In the genomic region with DNA sequence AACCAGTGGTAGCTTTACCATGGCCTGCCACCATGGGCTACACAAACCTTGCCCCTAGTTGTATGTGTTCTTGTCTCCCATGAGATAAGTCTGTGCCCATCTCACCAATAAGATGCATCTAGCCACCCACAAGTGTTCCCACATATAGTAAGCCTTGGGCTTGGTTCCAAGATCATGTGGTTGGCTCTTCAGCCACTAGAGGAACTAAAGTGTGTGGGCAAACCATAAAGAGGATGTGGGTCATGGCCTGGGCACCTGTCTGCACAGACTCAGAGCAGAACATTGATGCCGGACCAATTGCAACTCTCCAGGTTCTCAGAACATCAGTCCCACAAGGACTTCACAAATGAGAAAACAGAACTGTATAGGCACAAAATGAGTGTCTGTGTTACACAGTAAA, we compare ENCODE assay signal across 14 mouse cellular contexts.
DNase-seq lines count a peak whose midpoint lies in the region; TF ChIP-seq lines count a peak whose summit lies in the region.
"Had no signal": no experiment of that assay in that cellular context is flagged by ENCODE, and none has a peak within 500 bp of the region (broad histone marks: within the 10 kb centered on the region; RNA-seq: fewer than 3 reads in every experiment).

No protein-coding gene starts in this region.

- peak; percentile 5 to 11 for DNase-seq in frontal cortex, adult 2 months (ENCODE audit: extremely low spot score in 1 of 2, low spot score in 1 of 2)
- no peak for DNase-seq in frontal cortex, postnatal 10 days (ENCODE audit: low spot score in 2 of 2)
- DNase-seq in spleen, adult 2 months (ENCODE audit: low read depth in 1 of 2, low spot score in 2 of 2) = peak; percentile 28 to 31
- no peak for DNase-seq in spleen, adult 12 weeks (ENCODE audit: low spot score)
- peak; percentile 50 for DNase-seq in lung, postnatal 25 days (ENCODE audit: low spot score)
- DNase-seq in telencephalon, adult 2 months (ENCODE audit: low read depth, low spot score) = peak; percentile 24
- DNase-seq in adrenal gland, adult 18-20 months (ENCODE audit: low spot score in 2 of 2) = no peak
- no peak for DNase-seq in retina, postnatal 1 day
- DNase-seq: thymus, postnatal 14 days had no signal

- H3K4me1 ChIP-seq in spleen, adult 2 months (ENCODE audit: control insufficient read depth, insufficient read depth, insufficient read length) = peaks cover 7% of the 10 kb centered on the region; the same call in 1 of the 2 replicates
- H3K4me1 ChIP-seq: neural tube, embryonic 12.5 days had no signal

- H3K27ac ChIP-seq in spleen, adult 2 months (ENCODE audit: insufficient read depth, low read length) = no peak overlapping the region
- H3K27ac ChIP-seq: hindbrain, embryonic 13.5 days; limb, embryonic 13.5 days; macrophage; neural tube, embryonic 12.5 days had no signal

- 5% methylated on average over 1 of the region's 1 CpGs for WGBS in spleen, adult 2 months

- H3K27me3 ChIP-seq in spleen, adult 2 months (ENCODE audit: control insufficient read depth, insufficient read depth, low read length) = no peaks in the 10 kb centered on the region
- H3K27me3 ChIP-seq: hindbrain, embryonic 13.5 days; limb, embryonic 13.5 days; neural tube, embryonic 12.5 days had no signal

- no peak for TF ChIP-seq CTCF in spleen, adult 2 months (IDR thresholded peaks at IDR 0.05; ENCODE audit: extremely low read depth, insufficient read depth, insufficient read length, insufficient replicate concordance)

- no peak for TF ChIP-seq POLR2A in spleen, adult 2 months (IDR thresholded peaks at IDR 0.05; ENCODE audit: low read depth, low read length)

- no peak overlapping the region for H3K4me3 ChIP-seq in spleen, adult 2 months (ENCODE audit: extremely low read depth, insufficient read depth, insufficient read length)
- H3K4me3 ChIP-seq: forebrain, embryonic 10.5 days; hindbrain, embryonic 13.5 days; limb, embryonic 13.5 days; neural tube, embryonic 12.5 days had no signal

- H3K36me3 ChIP-seq in spleen, adult 2 months (ENCODE audit: control insufficient read depth, insufficient read depth, low read length) = no peaks in the 10 kb centered on the region
- H3K36me3 ChIP-seq: hindbrain, embryonic 13.5 days; limb, embryonic 13.5 days; neural tube, embryonic 12.5 days had no signal

Comparison
In these comparisons a context has a peak if more than half of its experiments do, and no peak if none do; other contexts are left out.
1. DNase-seq: peak in frontal cortex, adult 2 months (2 of 2), spleen, adult 2 months (2 of 2), lung, postnatal 25 days (single experiment) and telencephalon, adult 2 months (single experiment); none in frontal cortex, postnatal 10 days (0 of 2), spleen, adult 12 weeks (single experiment), adrenal gland, adult 18-20 months (0 of 2) and retina, postnatal 1 day (single experiment).